Mouse (Mus musculus) neural tube, embryonic 11.5 days (tissue): ENCODE measurements around the gene Rpp14. TPM values are rescaled to one million over a fixed set of nuclear protein-coding genes. Genes with fewer than 3 reads are reported as not detected.

ENCODE experiments used
- ATAC-seq: fragments of 200-750 bp; cut with Nextera tagmentation; 2 replicates; pipeline ENCODE4 v1.8.0; 2017; ENCODE audit warnings: moderate number of reproducible peaks, mild to moderate bottlenecking, moderate TSS enrichment, moderate library complexity; ENCODE audit not compliant: insufficient read depth, low FRiP score, low TSS enrichment
- DNase-seq: peaks from one replicate; pipeline ENCODE4 v3.0.0-alpha.2; 2015; ENCODE audit warnings: low spot score
- H3K27ac ChIP-seq: fragments of 300-500 bp; sonication (generic); 2 replicates; pipeline ENCODE4 v1.5.1; 2014; ENCODE audit warnings: low read depth, mild to moderate bottlenecking, low read length
- H3K27me3 ChIP-seq: fragments of 300-500 bp; sonication (generic); 2 replicates; pipeline ENCODE4 v1.6.1; 2014; ENCODE audit warnings: mild to moderate bottlenecking, low read length, mixed read lengths; ENCODE audit not compliant: control insufficient read depth, insufficient read depth
- H3K36me3 ChIP-seq: fragments of 300-500 bp; sonication (generic); 2 replicates; pipeline ENCODE4 v1.6.1; 2014; ENCODE audit warnings: mild to moderate bottlenecking, low read length, moderate library complexity, mixed read lengths; ENCODE audit not compliant: control insufficient read depth, insufficient read depth
- H3K4me1 ChIP-seq: fragments of 300-500 bp; sonication (generic); 2 replicates; pipeline ENCODE4 v1.6.1; 2014; ENCODE audit warnings: low read length, mixed read lengths; ENCODE audit not compliant: control insufficient read depth, insufficient read depth
- H3K4me2 ChIP-seq: fragments of 300-500 bp; sonication (generic); 2 replicates; pipeline ENCODE4 v1.6.1; 2014; ENCODE audit warnings: low read depth, mild to moderate bottlenecking, moderate library complexity
- H3K4me3 ChIP-seq: fragments of 300-500 bp; sonication (generic); 2 replicates; pipeline ENCODE4 v1.5.1; 2014; ENCODE audit warnings: low read depth, low read length
- H3K9ac ChIP-seq: fragments of 300-500 bp; sonication (generic); 2 replicates; pipeline ENCODE4 v1.6.1; 2014; ENCODE audit warnings: mild to moderate bottlenecking, low read length
- H3K9me3 ChIP-seq: fragments of 300-500 bp; sonication (generic); 2 replicates; pipeline ENCODE4 v1.6.1; 2016; ENCODE audit warnings: low read length; ENCODE audit not compliant: control insufficient read depth
- WGBS: fragments of 180-500 bp; shearing (Covaris S2); extraction: QIAGEN DNeasy Blood & Tissue Kit; methylation state at CpG from one replicate; pipeline ENCODE4 v1.1.7; 2014; 5-methylcytosine and 5-hydroxymethylcytosine counted together
- polyA plus RNA-seq: library from polyadenylated mRNA; unstranded; fragments of >200 nt; fragmentation: Nextera tagmentation; extraction: Ambion mirVana; gene quantifications from 2 replicates; pipeline ENCODE4 v1.2.1, GENCODE M21; 2014

Gene Rpp14
- polyA plus RNA-seq, 1 experiment from 2014 or later: 55.1 TPM

- no peak for DNase-seq
- Histone ChIP-seq H3K4me3 (no peak overlapping the region), H3K27me3 (no peaks in the 10 kb centered on the region), H3K4me2 (no peak overlapping the region), H3K27ac (no peak overlapping the region), H3K9ac (no peak overlapping the region), H3K9me3 (no peaks in the 10 kb centered on the region), H3K4me1 (no peaks in the 10 kb centered on the region), H3K36me3 (no peaks in the 10 kb centered on the region; the same call in 1 of the 2 replicates)
- WGBS: 83% methylated on average over 3 of the region's 3 CpGs
- ATAC-seq: no peak
Measured at GRCm38 (mm10) chr14:8040179-8040578, 40.0 kb upstream of the Rpp14 start.

- WGBS: 87% methylated on average over 12 of the region's 12 CpGs
- Histone ChIP-seq H3K4me2 (no peak overlapping the region), H3K27me3 (no peaks in the 10 kb centered on the region), H3K27ac (no peak overlapping the region), H3K4me3 (no peak overlapping the region), H3K36me3 (no peaks in the 10 kb centered on the region; the same call in 1 of the 2 replicates), H3K9ac (no peak overlapping the region), H3K4me1 (no peaks in the 10 kb centered on the region), H3K9me3 (no peaks in the 10 kb centered on the region)
- ATAC-seq: no peak
- no peak for DNase-seq
Measured at GRCm38 (mm10) chr14:8040911-8041678, 39.1 kb upstream of the Rpp14 start.

GRCm38 (mm10) chr14:8042120-8042519 is 38.0 kb upstream of the Rpp14 start:
- Histone ChIP-seq H3K9ac (no peak overlapping the region), H3K4me3 (no peak overlapping the region), H3K27ac (no peak overlapping the region), H3K36me3 (no peaks in the 10 kb centered on the region; the same call in 1 of the 2 replicates), H3K4me2 (no peak overlapping the region), H3K4me1 (no peaks in the 10 kb centered on the region), H3K27me3 (no peaks in the 10 kb centered on the region), H3K9me3 (no peaks in the 10 kb centered on the region)
- no peak for DNase-seq
- 88% methylated on average over 2 of the region's 2 CpGs for WGBS
- ATAC-seq: no peak

DNA sequence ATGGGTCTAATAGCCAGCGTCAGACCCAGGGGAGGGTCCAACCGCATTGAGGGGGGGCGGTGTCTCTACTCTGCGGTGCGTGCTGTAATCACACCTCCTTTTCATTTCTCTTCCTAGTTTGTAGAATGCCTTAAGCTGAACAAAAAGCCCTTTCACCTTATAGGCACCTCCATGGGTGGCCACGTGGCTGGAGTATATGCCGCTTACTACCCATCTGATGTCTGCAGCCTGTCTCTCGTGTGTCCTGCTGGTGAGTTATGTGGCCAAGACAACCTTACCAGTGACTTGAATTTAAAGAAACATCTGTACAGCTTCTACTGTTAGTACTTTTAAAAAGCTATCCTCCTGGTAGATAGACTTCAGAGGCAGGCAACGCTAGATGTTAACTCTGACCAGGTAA is 37.6 kb upstream of the Rpp14 start:
- H3K36me3 ChIP-seq: no peaks in the 10 kb centered on the region; the same call in 1 of the 2 replicates
- H3K4me2 ChIP-seq: no peak overlapping the region
- 91% methylated on average over 9 of the region's 9 CpGs for WGBS
- DNase-seq (no peak), ATAC-seq (no peak)
- H3K27ac ChIP-seq: no peak overlapping the region
- no peaks in the 10 kb centered on the region for H3K9me3 ChIP-seq
- no peaks in the 10 kb centered on the region for H3K4me1 ChIP-seq
- H3K27me3 ChIP-seq: no peaks in the 10 kb centered on the region
- H3K4me3 ChIP-seq: no peak overlapping the region
- no peak overlapping the region for H3K9ac ChIP-seq

DNA sequence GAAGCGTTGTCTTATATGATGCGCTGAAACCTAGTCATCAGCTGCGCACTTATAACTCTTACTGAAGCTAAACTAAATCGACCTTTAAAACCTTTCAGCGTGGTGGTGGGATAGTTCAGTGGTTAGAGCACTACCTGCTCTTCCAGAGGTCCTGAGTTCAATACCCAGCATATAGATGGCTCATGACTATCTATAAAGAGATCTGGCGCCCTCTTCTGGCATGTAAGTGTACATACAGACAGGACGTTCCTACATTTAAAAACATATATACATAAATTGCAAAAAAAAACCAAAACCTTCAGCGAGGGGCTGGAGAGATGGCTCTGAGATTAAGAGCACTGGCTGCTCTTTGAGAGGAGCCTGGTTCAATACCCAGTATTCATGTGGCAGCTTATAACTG is 35.8 kb upstream of the Rpp14 start:
- ATAC-seq: no peak
- no peak overlapping the region for H3K27ac ChIP-seq
- 65% methylated on average over 8 of the region's 8 CpGs for WGBS
- H3K9me3 ChIP-seq: no peaks in the 10 kb centered on the region
- no peak overlapping the region for H3K4me3 ChIP-seq
- DNase-seq: no peak
- H3K36me3 ChIP-seq: peaks cover 2% of the 10 kb centered on the region
- no peaks in the 10 kb centered on the region for H3K4me1 ChIP-seq
- no peaks in the 10 kb centered on the region for H3K27me3 ChIP-seq
- H3K9ac ChIP-seq: no peak overlapping the region
- no peak overlapping the region for H3K4me2 ChIP-seq

DNA sequence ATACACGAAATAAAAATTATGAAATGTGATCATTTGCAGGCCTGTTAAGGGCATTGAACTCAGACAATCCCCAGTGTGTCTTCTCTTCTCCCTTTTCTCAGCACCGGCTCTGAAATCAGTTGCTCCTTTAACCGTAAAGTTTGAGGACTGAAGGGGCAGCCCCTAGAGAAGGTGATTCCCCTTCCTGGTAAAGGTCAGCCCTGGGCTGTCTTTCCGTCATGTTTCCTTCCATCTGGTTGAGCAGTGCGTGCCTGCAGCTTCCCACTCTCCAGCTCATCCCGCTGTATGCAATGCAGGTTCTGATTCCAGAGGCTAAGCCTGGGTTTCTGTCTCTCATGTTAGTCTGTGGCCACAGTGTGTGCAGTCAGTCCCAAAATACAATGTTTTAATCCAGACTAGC is 35.4 kb upstream of the Rpp14 start:
- Histone ChIP-seq H3K4me2 (no peak overlapping the region), H3K4me1 (no peaks in the 10 kb centered on the region), H3K4me3 (no peak overlapping the region), H3K27me3 (no peaks in the 10 kb centered on the region), H3K9ac (no peak overlapping the region), H3K27ac (no peak overlapping the region), H3K36me3 (peaks cover 2% of the 10 kb centered on the region), H3K9me3 (no peaks in the 10 kb centered on the region)
- ATAC-seq (no peak), DNase-seq (no peak)
- WGBS: 92% methylated on average over 6 of the region's 6 CpGs

GRCm38 (mm10) chr14:8045187-8045846 is 34.9 kb upstream of the Rpp14 start:
- no peak overlapping the region for H3K9ac ChIP-seq
- H3K27me3 ChIP-seq: no peaks in the 10 kb centered on the region
- no peak for ATAC-seq
- H3K27ac ChIP-seq: no peak overlapping the region
- no peaks in the 10 kb centered on the region for H3K4me1 ChIP-seq
- H3K4me3 ChIP-seq: no peak overlapping the region
- H3K36me3 ChIP-seq: peaks cover 2% of the 10 kb centered on the region
- 87% methylated on average over 11 of the region's 11 CpGs for WGBS
- no peak for DNase-seq
- no peaks in the 10 kb centered on the region for H3K9me3 ChIP-seq
- no peak overlapping the region for H3K4me2 ChIP-seq

DNA sequence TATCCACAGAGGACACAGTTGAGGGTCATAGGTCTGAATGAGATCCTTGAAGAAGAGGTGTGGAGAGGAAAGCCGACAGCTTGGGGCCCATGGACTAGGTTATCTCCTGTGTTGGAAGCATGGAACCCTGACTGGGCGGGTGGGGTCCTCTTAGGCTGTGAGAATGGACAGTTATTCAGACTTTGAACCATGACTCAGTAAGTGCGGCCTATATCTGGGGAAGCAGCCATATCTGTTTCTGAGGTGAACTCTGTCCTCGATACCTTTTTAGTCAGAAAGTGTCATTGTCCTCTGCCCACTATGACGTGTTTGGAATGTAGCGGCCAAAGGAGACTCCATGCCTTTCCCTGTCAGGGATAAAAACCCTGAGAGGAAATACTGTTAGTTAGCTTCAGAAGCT is 33.3 kb upstream of the Rpp14 start:
- ATAC-seq: no peak
- DNase-seq: no peak
- H3K27me3 ChIP-seq: no peaks in the 10 kb centered on the region
- H3K9me3 ChIP-seq: no peaks in the 10 kb centered on the region
- H3K9ac ChIP-seq: no peak overlapping the region
- H3K4me1 ChIP-seq: no peaks in the 10 kb centered on the region
- 95% methylated on average over 6 of the region's 6 CpGs for WGBS
- H3K4me3 ChIP-seq: no peak overlapping the region
- H3K36me3 ChIP-seq: peaks cover 2% of the 10 kb centered on the region
- H3K27ac ChIP-seq: no peak overlapping the region
- H3K4me2 ChIP-seq: no peak overlapping the region

DNA sequence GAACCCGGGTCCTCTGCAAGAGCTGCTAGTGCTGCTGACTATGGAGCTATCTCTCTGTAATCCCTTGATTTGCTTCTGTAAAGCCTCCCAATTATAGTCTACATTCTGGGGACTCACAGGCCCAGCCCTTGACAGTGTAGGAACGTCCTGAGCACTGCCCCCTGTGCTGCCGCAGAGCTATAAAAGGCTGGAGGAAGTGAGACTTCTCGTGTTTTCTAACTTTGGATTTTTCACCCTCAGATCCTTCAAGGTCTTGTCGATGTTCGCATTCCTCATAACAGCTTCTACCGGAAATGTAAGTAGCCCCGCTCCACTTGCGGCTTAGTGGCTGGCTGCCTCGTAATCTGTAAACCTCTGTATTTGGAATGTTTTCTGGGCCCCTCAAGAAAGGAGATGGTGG is 30.8 kb upstream of the Rpp14 start:
- WGBS: 90% methylated on average over 10 of the region's 10 CpGs
- no peak for DNase-seq
- ATAC-seq: no peak

More for the DNA sequence above, 30.8 kb upstream of the Rpp14 start:
- Histone ChIP-seq H3K9ac (no peak overlapping the region), H3K4me3 (no peak overlapping the region), H3K27ac (no peak overlapping the region), H3K27me3 (no peaks in the 10 kb centered on the region), H3K36me3 (peaks cover 2% of the 10 kb centered on the region), H3K9me3 (no peaks in the 10 kb centered on the region), H3K4me1 (no peaks in the 10 kb centered on the region), H3K4me2 (no peak overlapping the region)
